Mouse (Mus musculus) left cerebral cortex, adult 2 months (tissue): ENCODE data around the gene Hsdl1. TPM values are rescaled to one million over a fixed set of nuclear protein-coding genes. Genes with fewer than 3 reads are reported as not detected.

ENCODE experiments used
- DNase-seq, 2 experiments: peaks; one replicate each; pipeline ENCODE4 v3.0.0; 2021 to 2022; ENCODE audit warnings: low spot score in 2 of 2, mixed read lengths in 1 of 2; ENCODE audit errors: extremely low spot score in 1 of 2
- H3K27ac ChIP-seq: fragments of 200-600 bp; 2 replicates; pipeline ENCODE4 v1.8.1; 2022
- H3K4me3 ChIP-seq: fragments of 200-600 bp; 2 replicates; pipeline ENCODE4 v1.8.1; 2022
- CTCF ChIP-seq: fragments of 200-600 bp; IDR thresholded peaks from 2 replicates; pipeline ENCODE4 v1.8.1; 2022; ENCODE audit warnings: antibody characterized with exemption, mild to moderate bottlenecking, moderate library complexity
- intact Hi-C: fragments of 180-260 bp; cut with DNase I; formaldehyde crosslinking; loops from one replicate; pipeline ENCODE4 v1.15.1; 2025
- long read RNA-seq, 2 experiments: library from polyadenylated mRNA; stranded (forward); transcript quantifications; one replicate each; pipeline ENCODE4 v2.0.0; 2021; ENCODE audit warnings: borderline mapping rate in 2 of 2
- total RNA-seq, 2 experiments: library from RNA; stranded (reverse); gene quantifications; 2 replicates each; pipeline ENCODE4 v1.2.3; 2021

The Hsdl1 gene
- total RNA-seq: 10 to 100 TPM; 42.3 to 43.1 TPM
- long read RNA-seq, experiment 1, transcript Hsdl1-201 (5 exons, 3,141 nt): major isoform, 102 of 131 reads
- long read RNA-seq, experiment 1, partial matches to known transcripts: 6 of 131 reads
- long read RNA-seq, experiment 1, other reads (novel, unspliced or antisense): 23 of 131 reads
- long read RNA-seq, experiment 2, transcript Hsdl1-201 (5 exons, 3,141 nt): major isoform, 71 of 99 reads
- long read RNA-seq, experiment 2, partial matches to known transcripts: 7 of 99 reads
- long read RNA-seq, experiment 2, other reads (novel, unspliced or antisense): 21 of 99 reads

- peak; percentile 97 to 98 for DNase-seq
- intact Hi-C loops: loop anchor here (1.0 kb wide), 2 partner anchors 15 to 30 kb away; no protein-coding TSS in a partner anchor
- Histone ChIP-seq H3K4me3 (peak within 1 kb of the TSS; percentile 93), H3K27ac (peak within 1 kb of the TSS; percentile 50)
- peak; percentile 22 for TF ChIP-seq CTCF
Observed at GRCm38 (mm10) chr8:119574437-119575365, at the start of gene Hsdl1, which contains the start of gene Dnaaf1. Gene Hsdl1 (minus strand): TSS chr8:119575183. Gene Dnaaf1 (plus strand): TSS chr8:119575235.

DNA sequence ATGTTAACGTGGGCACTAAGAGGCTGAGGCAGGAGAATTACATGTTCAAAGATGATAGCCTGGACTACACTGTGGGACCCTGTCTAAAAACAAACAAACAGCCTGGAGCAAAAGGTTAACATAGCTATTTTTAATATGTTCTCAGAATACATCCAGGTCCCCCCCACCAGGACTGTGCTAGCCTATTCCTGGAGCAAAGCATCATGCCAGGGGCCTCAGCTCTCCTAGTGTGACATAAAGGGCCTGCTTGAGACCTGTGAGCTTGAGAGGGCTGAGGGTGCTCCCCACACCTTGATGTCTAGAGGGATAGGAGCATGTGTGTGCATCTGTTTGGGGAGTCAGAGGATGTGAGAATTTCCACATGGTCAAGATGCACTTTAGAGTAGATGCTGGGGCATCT, 48.8 kb upstream of the Hsdl1 start:
- intact Hi-C loops: no loop called here
- TF ChIP-seq CTCF: no peak
- Histone ChIP-seq H3K27ac (no peak overlapping the region), H3K4me3 (no peak overlapping the region)
- DNase-seq: no peak

GRCm38 (mm10) chr8:119623061-119623460, 48.1 kb upstream of the Hsdl1 start:
- no peak for DNase-seq
- Histone ChIP-seq H3K4me3 (no peak overlapping the region), H3K27ac (no peak overlapping the region)
- intact Hi-C loops: no loop called here
- TF ChIP-seq CTCF: no peak

GRCm38 (mm10) chr8:119622555-119622954, 47.6 kb upstream of the Hsdl1 start:
- H3K27ac ChIP-seq: no peak overlapping the region
- no peak for TF ChIP-seq CTCF
- intact Hi-C loops: no loop called here
- no peak overlapping the region for H3K4me3 ChIP-seq
- no peak for DNase-seq

DNA sequence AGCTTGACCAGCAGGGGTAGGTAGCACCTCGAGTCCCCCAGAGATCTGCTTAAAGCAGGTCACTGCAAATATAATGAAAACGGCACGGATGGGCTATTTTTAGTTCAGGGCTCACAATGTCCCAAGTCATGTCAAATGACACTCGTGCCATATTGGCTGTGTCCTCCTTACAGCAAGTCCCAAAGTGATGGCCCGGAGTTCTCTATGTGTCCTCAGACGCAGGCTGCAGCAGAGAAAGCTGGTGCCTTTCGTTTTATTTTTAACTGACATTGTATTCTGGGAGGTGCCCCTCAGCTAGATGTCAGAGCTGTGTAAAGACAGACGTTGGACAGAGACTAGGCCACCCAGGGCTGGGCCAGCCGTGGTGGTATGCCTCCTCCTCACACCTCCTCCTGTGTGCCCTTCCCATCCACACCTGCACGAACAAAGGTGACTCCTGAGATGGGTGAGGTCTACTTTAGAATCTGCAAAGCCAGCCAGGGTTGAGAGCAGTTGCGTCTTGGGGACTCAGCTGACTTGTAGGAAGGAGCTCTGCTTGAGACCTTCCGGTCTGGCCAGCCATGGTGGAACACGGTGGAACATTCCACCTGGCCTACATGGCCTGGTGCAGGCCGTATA, 46.0 kb upstream of the Hsdl1 start:
- no peak for TF ChIP-seq CTCF
- no peak for DNase-seq
- Histone ChIP-seq H3K4me3 (no peak overlapping the region), H3K27ac (no peak overlapping the region)
- intact Hi-C loops: no loop called here

GRCm38 (mm10) chr8:119620116-119620840, 45.3 kb upstream of the Hsdl1 start:
- no peak for TF ChIP-seq CTCF
- intact Hi-C loops: no loop called here
- H3K4me3 ChIP-seq: no peak overlapping the region
- no peak for DNase-seq
- no peak overlapping the region for H3K27ac ChIP-seq

DNA sequence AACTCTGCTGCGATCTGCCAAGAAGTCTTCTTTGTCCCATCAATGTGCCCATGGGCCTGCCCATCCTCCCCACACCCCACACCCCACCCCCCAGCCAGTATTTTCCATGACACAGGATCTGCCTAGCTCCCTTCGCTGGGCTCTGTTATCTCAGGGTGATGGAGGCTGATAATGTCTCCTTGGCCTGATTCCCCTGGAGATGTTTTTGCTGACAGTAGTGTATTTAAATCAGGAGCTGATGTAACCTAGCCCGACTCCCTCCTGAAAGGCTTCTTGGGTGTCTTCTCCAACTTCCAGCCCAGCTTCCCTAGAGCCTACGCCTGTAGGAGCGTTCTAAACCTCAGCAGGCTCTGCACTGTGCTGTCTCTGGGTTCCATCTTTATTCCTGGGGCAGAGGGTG, 43.9 kb upstream of the Hsdl1 start:
- intact Hi-C loops: no loop called here
- Histone ChIP-seq H3K27ac (no peak overlapping the region), H3K4me3 (no peak overlapping the region)
- TF ChIP-seq CTCF: no peak
- DNase-seq: no peak

DNA sequence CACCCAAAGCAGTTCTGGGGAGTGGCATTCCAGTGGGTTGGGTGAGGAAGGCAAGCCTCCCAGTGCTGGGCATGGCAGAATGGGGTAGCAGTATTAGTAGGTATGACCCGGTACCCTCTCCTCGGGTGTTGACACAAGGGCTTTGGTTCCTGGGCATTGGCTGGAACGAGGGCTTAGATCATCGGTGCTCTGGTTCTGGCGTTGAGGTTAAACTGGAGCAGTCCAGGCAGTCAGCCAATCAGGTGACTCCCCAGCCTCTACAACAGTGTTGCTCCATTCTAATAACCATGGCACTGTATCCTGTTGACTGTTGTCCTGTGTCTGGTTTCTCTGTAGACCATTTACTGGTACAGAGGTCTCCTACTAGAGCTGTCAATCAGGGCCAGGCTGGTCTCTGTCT, 42.6 kb upstream of the Hsdl1 start:
- intact Hi-C loops: no loop called here
- no peak overlapping the region for H3K4me3 ChIP-seq
- no peak for DNase-seq
- no peak for TF ChIP-seq CTCF
- H3K27ac ChIP-seq: no peak overlapping the region

DNA sequence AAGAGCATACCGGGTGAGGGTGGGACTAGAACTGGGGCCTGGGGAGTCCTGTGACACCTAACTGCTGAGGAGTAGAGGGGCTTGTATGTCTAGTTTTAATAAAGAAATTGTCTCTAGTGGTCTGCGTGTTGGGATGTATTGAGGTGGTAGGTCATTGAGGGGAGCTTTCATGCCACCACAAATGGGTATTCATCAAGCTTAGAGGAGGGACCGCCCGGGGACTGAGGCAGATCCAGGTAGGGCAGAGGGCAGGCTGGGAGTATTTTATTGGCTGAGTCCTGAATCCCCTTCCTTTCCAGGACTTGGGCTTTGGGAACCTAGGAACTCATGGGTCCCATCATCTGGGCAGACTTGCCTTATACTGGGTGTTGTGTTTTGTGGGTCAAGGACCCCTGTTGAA, 41.8 kb upstream of the Hsdl1 start:
- H3K4me3 ChIP-seq: no peak overlapping the region
- TF ChIP-seq CTCF: no peak
- no peak for DNase-seq
- intact Hi-C loops: no loop called here
- no peak overlapping the region for H3K27ac ChIP-seq

DNA sequence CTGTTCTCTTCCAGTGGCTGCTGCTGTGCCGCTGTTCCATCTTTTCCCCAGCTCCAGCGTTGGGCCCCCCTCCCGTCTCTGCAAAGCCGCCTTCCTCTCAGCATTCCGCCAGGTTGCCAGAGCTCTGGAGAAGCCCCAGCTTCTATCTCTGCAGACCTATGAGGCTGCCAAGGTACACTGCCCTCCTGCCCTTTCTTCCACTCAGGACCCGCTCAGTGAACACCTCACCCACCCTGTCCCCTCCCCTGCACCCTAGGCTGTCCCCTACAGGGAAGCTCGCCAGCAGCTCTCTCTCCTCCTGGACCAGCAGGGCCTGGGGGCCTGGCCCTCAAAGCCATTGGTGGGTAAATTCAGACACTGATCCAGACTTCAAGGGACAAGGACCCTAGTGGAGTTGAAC, 41.4 kb upstream of the Hsdl1 start:
- Histone ChIP-seq H3K4me3 (no peak overlapping the region), H3K27ac (no peak overlapping the region)
- no peak for DNase-seq
- no peak for TF ChIP-seq CTCF
- intact Hi-C loops: no loop called here

- intact Hi-C loops: no loop called here
- TF ChIP-seq CTCF: no peak
- no peak for DNase-seq
Observed at GRCm38 (mm10) chr8:119615096-119615495, 40.1 kb upstream of the Hsdl1 start.

GRCm38 (mm10) chr8:119612471-119612870, 37.5 kb upstream of the Hsdl1 start, which contains the start of gene Adad2:
Gene Adad2 (plus strand): TSS chr8:119612747.
- no peak within 1 kb of the TSS for H3K4me3 ChIP-seq
- TF ChIP-seq CTCF: no peak
- intact Hi-C loops: no loop called here
- no peak for DNase-seq
- no peak within 1 kb of the TSS for H3K27ac ChIP-seq

More at GRCm38 (mm10) chr8:119615096-119615495, 40.1 kb upstream of the Hsdl1 start:
- Histone ChIP-seq H3K27ac (no peak overlapping the region), H3K4me3 (no peak overlapping the region)
